Mouse (Mus musculus): ENCODE data around the gene Nfic.

DNA sequence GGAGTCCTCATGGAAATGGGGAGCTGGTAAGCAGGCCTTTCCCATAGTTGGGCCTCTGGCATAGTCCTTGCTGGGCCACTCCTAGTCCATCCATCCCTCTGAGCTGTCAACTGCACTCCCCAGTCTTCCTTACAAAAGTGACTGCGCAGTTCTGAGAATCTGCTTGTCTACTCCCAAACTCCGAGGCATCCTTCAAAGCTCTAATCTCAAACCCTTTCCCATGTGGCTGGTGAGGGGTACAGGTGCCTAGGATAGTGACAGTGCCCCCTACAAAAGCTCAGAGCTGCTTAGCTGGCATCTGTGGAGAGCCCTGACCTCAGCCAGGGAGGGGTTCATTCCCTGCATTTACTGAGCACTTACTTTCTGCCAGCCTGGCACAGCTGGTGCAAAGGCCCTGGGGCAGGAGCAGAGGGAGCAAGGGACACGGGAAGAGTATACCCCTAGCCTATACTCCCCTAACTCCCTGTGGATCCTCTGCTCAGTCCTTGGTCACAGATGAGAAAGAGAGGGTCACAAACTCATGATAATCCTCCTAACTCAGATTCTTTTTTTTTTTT is 32.7 kb downstream of the Nfic start:
- TF ChIP-seq CTCF (IDR thresholded peaks at IDR 0.05; ENCODE audit: low read depth, low read length): no peak
- TF ChIP-seq POLR2A (IDR thresholded peaks at IDR 0.05; ENCODE audit: borderline replicate concordance, low read depth, low read length): no peak
